Mouse (Mus musculus): ENCODE results near the gene Mettl18. TPM values are rescaled to one million over a fixed set of nuclear protein-coding genes. Genes with fewer than 3 reads are reported as not detected.
"Not testable (repeated sequence)": the region's sequence is repeated elsewhere in the genome, so short reads cannot be mapped to it uniquely, and the experiment has no call there.

The Mettl18 gene
- 1 to 10 TPM; 3.3 to 3.9 TPM for total RNA-seq (2021)
- long read RNA-seq, experiment 1, partial matches to known transcripts = 0 of 3 reads
- long read RNA-seq, experiment 1, other reads (novel, unspliced or antisense) = 0 of 3 reads
- long read RNA-seq, experiment 2, transcript Mettl18-202 (2 exons, 1,419 nt) = major isoform, 6 of 8 reads
- long read RNA-seq, experiment 2, partial matches to known transcripts = 0 of 8 reads
- long read RNA-seq, experiment 2, other reads (novel, unspliced or antisense) = 0 of 8 reads

DNA sequence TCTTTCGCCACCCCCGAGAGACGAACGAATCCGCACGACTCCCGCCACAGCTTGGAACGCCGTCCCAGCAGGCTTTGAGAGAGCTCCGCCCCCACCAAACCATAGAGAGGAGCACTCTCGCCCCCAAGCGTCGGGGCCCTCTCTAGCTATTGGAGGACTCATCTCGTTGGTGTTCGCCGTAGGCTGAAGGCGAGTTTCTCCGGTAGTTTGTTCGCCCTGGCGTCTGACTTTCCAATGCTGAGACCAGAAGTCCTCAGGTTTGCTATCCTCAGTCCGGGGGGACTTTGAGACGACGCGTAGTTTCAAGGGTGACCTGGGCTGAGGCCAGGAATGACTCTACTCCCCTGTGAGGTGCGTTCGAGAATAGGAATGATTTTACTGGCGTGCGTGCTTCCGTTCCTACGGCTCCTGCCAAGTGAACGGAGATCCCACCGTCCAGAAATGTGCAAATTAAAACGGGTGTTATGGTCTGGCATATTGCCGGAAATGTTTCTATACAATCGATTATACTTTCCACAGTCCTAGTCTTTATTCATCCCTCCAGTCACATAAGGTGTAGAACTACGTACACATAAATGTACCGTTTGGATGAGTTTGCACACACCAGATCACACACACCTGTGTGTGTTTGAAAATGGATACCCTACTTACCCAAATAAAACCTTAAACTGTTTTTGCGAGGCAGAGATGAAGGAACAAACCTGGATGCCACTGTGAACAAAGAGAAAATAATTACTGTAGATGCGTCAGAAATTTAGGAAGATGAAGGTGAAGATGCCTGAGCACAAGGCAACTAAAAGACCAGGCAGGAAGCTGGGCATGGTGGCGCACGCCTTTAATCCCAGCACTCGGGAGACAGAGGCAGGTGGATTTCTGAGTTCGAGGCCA, at the start of gene Mettl18, which contains the start of gene BC055324:
Gene Mettl18, plus strand, starts transcription at position 169 of the 888 bp plus-strand sequence.
Gene BC055324, minus strand, starts transcription at position 76 of the 888 bp plus-strand sequence.
- DNase-seq (ENCODE audit: low spot score) = peak; percentile 91

- DNase-seq (ENCODE audit: low spot score) = no peak
These were observed 41.3 kb upstream of the Mettl18 start for GRCm38 (mm10) chr1:163953396-163953795.

- no peak for DNase-seq (ENCODE audit: low spot score)
These were observed 36.7 kb upstream of the Mettl18 start for GRCm38 (mm10) chr1:163958036-163958435.

- no peak for DNase-seq (ENCODE audit: low spot score)
These were observed 30.5 kb upstream of the Mettl18 start for GRCm38 (mm10) chr1:163964008-163964689.

DNA sequence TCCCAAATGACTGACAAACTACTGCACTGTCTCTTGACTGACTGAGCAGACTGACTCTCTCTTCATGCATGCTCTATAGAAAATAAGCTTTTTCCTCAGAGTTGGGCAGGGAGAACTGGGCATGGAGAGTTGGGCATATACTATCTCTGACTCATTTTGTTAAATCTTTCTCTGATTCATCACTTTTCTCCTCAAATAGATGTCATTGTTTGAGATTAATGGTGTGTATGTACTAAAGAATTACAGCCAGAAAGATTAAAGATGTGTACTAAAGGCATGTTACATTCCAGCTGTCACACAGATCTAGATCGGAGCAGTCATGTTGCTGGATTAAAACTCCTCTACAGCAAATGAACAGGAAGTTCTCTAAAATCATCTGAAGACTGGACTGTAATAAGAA, 20.2 kb upstream of the Mettl18 start:
- DNase-seq (ENCODE audit: low spot score) = no peak

- DNase-seq (ENCODE audit: low spot score) = no peak
These were observed 19.6 kb upstream of the Mettl18 start for GRCm38 (mm10) chr1:163975088-163975487.

GRCm38 (mm10) chr1:163976515-163976914, 18.2 kb upstream of the Mettl18 start:
- DNase-seq (ENCODE audit: low spot score) = no peak

DNA sequence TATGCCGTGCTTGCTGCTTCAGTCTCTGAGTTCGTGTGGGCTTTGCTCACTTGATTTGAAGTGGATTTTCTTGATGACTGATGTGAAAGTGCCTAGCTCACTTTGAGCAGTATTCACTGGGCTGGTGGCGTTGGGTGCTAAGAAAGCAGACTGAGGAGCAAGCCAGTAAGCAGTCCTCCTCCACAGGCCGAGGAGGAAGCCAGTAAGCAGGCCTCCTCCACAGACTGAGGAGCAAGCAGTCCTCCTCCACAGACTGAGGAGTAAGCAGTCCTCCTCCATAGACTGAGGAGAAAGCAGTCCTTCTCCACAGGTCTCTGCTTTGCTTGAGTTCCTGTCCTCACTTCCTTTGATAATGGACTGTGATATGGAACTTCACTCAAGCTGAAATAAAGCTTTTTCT, 2.3 kb upstream of the Mettl18 start:
- no peak for DNase-seq (ENCODE audit: low spot score)

- no peak for DNase-seq (ENCODE audit: low spot score)
These were observed 442 bp upstream of the Mettl18 start for GRCm38 (mm10) chr1:163994173-163994720.

- DNase-seq (ENCODE audit: low spot score) = no peak
These were observed 872 bp downstream of the Mettl18 start for GRCm38 (mm10) chr1:163995609-163995913.

- DNase-seq (ENCODE audit: low spot score) = no peak
These were observed 7.3 kb downstream of the Mettl18 start for GRCm38 (mm10) chr1:164001831-164002452.

GRCm38 (mm10) chr1:164004311-164004710, 9.6 kb downstream of the Mettl18 start:
- no peak for DNase-seq (ENCODE audit: low spot score)

DNA sequence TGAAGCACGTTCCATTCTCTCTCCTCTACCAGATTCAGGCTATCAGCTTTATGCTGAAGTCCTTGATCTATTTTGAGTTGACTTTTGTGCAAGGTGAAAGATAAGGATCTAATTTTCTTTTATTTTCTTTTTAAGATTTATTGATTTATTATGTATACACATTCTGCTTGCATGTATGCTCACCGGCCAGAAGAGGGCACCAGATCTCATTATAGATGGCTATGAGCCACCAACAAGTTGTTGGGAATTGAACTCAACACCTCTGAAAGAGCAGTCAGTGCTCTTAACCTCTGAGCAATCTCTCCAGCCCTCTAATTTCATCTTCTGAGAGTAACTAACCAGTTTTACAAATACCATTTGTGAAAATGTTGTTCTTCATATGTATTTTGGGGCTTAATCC, 14.5 kb downstream of the Mettl18 start:
- no peak for DNase-seq (ENCODE audit: low spot score)

DNA sequence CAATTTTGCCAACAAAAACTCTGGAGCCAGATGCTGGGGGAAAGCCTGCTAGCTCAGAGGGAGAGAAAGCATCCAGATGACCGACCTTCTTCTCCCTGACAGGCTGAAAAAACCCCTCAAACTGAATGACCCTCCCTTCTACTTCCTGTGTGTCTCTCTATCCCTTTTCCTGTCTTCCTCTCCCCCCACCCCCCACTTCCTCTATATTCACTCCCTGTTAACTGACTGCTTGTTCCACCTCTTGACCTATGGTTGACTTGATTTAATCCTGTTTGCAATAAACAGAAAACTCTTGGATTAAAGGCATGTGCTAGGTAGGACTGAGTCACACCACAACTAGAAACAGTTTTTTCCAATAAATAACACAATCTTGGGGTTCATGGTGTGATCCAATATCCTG, 19.9 kb downstream of the Mettl18 start:
- no peak for DNase-seq (ENCODE audit: low spot score)

GRCm38 (mm10) chr1:164018221-164018896, 23.7 kb downstream of the Mettl18 start:
- DNase-seq (ENCODE audit: low spot score) = no peak

DNA sequence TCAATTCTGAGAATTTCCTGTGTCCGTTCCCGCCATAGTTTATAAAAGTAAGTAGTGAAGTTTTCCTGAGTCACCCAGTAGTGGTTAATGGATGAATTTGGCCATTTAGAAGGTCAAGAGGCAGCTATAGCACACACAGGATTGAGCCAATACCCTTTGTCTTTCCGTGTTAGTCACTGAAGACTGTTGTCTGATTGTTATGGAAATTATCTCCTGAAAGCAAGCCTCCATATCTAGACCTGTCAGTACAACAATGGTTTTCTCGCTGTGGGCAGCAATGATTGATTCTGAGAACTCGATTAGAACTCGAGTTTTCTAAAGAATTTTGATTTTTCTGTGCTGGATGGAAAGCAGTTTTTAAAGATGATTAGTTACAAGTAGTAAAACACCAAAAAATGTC, 25.1 kb downstream of the Mettl18 start:
- DNase-seq (ENCODE audit: low spot score) = no peak

- not testable (repeated sequence) for DNase-seq (ENCODE audit: low spot score)
These were observed 26.1 kb downstream of the Mettl18 start for GRCm38 (mm10) chr1:164020746-164021145.

GRCm38 (mm10) chr1:164022106-164022505, 27.4 kb downstream of the Mettl18 start:
- not testable (repeated sequence) for DNase-seq (ENCODE audit: low spot score)

DNA sequence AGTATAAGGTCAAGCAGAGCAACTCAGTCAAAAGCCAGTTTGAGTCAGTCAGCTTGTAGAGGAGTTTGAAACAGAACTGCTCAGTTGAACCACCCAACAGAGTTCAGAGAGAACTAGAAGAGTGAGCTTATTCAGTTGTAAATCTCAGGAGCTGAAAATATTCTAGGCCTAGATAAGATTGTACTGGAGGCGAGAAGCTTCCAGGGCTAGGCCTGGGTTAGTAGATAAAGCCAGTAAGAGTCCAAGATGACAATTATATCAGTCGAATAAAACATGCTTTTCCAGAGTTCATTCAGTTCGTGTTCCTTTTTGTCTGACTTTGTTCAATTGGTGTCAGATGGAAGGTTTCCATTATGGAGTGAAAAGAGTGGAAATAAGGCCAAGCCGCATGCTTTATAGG, 31.0 kb downstream of the Mettl18 start:
- DNase-seq (ENCODE audit: low spot score) = no peak

- DNase-seq (ENCODE audit: low spot score) = no peak
These were observed 32.7 kb downstream of the Mettl18 start for GRCm38 (mm10) chr1:164027416-164027815.

Data from gastrocnemius, adult 18-20 months (tissue).